Mouse (Mus musculus): ENCODE results near the gene Akt3.

The Akt3 gene

DNA sequence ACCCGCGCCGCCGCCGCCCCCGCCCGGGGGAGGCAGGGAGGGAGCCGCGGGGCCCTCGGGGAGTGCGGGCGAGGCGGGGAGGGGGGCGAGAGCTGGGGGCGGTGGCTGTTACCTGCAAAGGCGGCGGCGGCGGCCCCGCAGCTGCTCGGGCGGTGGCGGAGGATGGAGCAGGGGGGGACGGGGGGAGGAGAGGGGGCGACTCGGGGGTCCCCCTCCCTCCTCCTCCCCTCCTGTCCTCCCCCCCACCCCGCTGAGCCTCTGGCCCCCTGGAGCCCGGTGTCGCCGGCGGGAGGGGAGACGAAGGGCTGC lies at the start of gene Akt3:
TSS of gene Akt3 (minus strand) at position 170 of the 309 bp plus-strand sequence.
- no peak for DNase-seq

DNA sequence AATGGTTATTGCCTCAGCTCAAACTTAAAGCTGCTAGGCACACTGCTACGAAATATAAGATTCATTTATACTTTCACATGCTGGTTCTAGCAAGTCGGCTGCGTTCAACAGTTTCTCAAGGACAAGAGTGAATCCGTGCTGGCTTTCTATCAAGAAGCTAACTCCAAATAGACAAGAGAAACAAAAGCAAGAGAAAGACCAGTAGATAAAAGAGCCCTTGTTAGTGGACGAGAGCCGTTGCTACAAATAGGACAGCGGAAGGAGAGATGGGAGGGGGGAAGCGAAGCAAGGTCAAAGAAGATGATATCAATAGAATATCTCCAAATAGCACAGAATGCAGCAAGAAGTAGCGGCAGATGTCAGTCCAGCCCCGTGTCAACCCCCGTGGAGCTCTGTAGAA lies 49.5 kb upstream of the Akt3 start:
- no peak for DNase-seq

DNA sequence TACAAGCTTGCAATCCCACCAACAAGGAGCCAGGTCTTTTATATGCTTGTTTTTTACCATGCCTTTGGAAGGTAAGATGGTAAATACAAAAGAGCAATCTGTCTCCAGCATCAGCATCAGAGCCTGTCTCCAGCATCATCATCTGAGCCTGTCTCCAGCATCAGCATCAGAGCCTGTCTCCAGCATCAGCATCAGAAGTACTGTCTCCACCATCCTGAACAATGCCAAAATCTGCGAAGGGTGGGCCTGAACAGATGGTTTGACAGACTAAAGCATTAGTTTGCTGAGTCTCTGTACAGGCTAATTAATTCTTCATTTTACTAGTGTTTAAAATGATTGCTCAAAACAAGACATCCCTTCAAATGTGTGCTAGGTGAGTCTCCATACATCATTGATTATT lies 40.2 kb upstream of the Akt3 start:
- DNase-seq, result no peak

DNA sequence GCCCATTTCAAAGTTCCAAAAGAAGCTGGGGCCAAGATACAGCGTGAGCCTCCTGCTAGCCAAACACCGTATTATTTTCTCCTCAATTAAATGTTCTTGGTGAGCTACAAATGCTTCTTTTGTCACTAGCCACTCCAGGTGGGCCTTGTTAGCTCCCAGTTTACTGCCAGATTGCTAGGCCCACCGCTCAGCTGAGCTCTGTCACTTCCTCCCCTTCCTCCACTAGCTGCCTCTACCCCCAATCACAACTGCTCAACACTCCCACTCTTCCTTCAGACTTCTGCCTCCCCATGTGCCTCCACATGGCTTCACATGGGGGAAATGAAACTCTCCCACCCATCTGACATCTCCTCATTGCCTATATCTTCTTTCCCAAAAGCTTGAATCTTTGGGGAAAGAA lies 28.8 kb upstream of the Akt3 start:
- no peak for DNase-seq

DNA sequence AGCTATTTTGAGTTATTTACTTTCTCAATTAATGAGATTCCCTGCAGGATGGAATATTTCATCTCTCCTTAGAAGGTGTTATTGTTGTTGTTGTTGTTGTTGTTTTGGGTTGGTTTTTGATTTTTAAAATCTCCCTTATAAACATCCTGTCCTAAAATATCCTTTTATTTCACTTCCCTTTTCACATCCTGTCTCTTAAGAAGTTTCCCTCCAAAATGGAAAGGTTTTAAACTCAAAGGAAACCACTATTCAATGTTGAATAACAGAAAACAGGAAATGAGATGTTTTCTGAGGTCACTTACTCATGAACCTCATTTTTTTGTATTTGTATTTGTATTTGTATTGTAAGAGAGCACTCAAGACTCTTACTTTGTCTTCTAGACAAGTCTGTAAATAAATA lies 23.9 kb upstream of the Akt3 start:
- DNase-seq, result no peak

DNA sequence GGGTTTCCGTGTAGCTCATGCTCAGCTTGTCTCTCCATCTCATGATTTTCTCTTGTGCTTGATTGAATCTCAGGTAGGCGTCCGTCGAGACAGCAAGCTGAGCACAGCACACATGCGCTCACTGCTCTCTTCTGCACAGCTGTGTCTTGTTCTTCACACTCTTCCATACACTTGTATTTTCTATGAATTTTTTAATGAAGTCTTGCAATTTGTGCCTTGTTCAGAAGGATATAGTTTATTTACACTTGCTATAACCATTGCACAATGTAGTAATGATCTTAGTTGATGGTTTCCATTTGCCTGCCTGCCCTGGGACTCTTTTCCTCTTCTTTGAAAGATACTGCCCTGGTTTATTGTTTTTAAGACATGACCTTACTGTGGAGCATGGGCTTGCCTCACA lies 19.4 kb upstream of the Akt3 start:
- DNase-seq, result no peak

DNA sequence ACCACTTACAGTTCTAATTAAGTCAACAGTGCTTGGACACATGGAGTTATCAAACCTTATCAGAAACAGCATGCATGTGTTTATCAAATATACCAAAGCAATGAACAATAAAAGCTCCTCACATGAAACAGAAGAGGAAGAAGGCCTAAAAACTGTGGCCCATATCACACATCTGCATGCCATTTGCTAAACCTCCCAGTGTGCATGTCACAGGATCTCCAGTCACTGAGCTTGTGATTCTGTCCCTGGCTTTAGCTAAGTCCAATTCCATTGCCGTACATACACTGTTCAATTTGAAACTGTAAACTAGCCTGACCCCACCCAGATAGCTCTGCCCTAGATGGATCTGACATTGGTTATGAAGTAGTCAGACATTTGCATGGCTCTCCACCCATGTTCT lies 9.6 kb upstream of the Akt3 start:
- DNase-seq, result no peak

DNA sequence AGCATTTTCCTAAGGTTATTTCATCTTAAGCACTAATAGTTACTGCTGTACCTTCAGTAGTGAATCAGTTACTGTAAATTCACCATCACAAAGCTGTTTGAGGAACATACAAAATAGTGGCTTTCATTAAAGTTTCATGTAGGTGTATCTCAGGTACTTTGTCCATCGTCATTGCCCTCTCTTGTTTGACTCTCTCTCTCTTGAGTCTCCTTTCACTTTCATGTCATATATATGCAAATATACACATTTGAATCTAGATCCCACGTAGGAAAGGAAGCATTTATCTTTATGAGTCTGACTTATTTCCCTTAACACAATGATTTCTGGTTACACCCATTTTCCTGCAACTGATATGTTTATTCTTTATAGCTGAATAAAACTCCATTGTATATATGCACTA lies 4.9 kb upstream of the Akt3 start:
- no peak for DNase-seq

DNA sequence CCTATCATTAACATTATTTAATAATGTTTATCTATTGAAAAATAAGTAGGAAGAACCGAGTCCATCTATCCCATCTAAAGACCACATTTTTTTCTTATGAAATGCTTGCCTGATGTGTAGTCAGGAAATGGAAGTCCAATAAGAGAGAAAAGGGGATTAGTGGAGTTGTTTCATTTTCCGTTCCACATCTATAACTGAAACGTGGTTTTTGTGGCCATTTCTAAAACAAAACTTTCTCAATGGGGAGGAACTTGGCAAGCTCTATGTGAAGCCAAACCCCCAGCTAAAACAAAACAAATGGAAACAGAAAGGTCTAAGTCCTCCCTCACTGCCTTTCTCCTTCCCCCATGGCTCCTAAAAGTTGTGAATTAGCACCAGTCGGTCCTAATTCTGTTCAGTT lies 2.8 kb upstream of the Akt3 start:
- DNase-seq, result no peak

DNA sequence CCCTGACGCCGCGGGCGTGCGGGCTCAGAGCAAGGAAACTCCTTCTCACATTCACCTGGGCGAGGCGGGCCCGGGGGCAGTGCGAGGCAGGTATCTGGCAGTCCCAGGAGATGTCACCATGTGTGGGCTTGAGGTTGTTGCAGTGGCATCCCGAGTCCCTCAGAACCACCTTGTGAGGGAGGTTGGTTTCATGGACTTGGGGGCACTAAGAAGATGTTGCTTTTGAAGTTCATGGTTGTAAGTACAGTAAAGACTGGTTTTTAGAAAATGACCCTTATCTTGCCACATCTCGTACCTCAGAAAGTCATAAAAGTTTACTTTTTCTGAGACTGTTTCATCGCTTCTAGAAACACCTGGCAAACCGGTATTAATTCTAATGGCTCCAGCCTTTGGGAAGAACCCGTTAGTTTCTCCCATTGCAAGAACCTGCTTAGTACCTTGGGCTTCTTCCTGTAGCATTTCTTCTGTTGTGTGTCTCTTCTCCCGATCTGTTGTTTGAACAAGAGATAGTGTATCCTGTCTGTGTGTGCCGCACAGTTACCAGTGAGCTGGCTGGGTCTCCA lies 1.1 kb upstream of the Akt3 start:
- no peak for DNase-seq

DNA sequence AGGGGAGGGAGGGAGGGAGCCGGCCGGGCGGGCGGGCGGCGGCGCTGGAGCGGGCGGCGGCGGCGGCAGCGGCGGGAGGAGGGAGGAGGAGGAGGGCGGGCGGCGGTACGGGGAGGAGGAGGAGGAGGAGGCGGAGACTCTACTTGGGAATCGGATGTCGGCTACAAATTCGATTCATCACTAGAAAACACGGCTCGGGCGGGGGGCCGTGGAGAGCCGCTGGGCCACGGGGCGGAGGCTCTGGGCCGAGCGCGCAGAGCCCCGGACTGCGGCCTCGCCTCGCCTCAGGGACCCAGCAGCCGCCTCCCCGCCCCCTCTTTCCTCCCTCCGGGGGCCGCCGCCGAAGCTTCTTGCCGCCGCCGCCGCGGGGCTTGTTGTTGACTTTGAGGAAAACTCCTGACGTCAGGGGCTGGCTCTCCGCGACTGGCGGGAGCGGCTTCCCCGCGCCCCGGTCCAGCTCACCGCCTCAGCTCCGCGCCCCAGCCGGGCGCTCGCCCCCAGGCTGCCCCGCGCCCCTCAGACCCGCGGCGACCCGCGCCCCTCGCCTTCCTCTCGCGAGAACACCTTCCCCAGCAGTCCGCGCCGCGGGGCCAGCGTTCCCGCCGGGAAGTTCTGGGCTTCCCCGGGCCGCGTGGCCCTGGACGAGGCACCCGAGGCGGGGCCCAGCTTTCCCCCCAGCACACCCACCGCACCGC lies 487 bp upstream of the Akt3 start:
- DNase-seq, result peak; percentile 80

DNA sequence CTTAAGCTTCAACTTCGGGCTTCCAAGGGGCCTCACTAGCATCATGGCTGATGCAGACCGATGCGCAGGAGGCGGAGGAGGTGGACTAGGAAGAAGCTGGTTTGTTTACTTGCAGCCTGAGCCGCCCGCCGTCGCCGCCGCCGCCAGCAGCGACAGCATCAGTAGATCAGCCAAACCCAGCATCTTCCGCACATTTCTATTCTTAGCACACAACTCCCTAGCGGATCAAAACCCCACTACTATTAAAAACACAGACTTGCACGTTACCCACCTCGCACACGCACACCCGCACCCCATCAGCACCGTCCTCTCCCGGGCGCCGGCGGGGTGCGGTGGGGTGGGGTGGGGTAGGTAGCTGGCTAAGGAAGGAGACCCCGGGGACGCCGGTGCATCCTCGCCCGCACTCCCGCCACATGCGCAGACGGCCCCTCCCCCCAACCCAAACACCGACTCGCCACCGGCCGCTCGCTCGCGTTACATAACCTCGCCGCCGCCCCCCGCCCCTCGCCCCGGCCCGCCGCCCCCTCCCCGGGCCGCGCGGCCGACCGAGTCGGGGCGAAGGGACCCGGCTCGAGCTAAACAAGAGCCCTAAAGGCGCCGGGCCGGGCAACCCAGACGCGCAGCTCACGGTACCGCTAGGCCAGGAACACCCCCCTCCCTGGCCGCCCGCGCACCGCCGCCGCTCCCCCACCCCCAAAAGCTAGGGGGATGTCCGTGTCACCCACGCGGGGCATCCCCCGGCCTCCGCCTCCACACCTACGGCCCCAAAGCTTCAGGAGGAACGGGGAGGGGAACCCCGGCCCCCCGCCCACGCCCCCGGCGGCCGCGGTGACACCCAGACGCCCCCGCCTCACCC lies 597 bp downstream of the Akt3 start:
- peak; percentile 66 for DNase-seq

DNA sequence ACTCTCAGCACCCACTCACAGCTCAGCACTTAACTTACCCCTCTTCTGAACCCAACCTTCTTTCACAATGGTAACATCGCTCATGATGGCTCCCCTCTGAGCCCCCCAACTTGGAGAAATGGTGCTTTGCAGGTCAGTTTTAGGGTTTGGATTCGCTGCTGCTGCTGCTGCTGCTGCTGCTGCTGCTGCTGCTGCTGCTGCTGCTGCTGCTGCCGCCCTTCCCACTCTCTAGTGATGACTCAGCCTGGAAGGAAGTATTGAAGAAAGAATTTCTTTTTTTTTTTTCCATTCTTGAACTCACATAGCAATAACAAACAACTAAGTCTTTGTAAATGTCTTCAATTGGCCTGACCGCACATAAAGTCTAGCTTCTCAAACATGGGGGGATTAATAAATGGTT lies 9.4 kb downstream of the Akt3 start:
- DNase-seq, result no peak

DNA sequence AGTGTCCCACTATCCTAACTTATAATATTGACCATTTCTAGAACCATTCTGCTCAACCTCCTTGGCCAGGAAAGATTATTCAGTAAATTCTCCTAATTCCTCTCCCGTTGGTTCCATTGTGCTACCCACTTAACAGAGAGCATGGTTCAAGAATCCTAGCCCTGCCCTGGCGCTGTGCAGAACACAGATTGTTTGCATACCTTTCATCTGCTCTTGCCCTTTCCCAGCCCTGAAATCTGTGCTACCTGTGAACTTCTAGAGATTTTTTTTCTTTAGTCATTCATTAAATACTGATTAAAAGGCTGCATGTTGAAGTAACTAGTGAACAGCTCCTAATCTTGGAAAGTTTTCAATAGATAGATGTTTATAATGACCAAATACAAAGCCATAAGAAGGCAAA lies 19.6 kb downstream of the Akt3 start:
- no peak for DNase-seq

DNA sequence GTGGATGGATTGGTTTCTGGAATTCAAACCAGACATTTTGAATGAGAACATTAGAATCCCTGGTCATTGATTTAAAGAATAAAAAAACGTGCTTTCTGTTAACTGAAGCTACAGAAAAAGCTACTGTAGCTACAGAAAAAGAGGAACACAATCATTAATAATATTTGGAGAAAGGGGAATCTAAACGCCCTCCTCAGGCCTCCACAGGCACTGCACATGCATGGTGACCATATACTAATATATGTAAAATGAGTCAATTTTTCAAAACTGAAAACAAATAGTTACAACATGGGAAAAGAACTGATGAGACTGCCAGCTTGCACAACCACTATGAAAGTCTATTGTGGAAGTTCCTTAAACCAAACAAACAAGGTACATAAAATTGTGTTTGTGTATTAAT lies 21.3 kb downstream of the Akt3 start:
- no peak for DNase-seq

DNA sequence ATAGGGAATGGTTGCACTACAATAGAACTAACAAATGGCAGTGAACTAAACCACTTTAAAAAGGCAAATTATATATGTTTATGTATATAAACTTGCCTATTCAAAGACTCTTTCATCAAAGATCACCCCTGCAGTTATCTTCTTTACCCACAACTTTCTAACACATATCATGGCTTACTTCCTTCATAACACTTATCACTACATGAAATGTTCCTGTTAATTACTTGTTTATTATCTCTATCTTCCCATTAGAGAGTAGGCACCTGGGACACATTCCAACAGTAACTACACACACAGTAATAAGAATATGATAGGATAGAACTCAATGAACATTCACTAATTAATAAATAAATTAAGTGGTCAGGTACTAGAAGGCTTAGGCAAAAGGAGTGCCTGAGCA lies 21.8 kb downstream of the Akt3 start:
- DNase-seq, result no peak

DNA sequence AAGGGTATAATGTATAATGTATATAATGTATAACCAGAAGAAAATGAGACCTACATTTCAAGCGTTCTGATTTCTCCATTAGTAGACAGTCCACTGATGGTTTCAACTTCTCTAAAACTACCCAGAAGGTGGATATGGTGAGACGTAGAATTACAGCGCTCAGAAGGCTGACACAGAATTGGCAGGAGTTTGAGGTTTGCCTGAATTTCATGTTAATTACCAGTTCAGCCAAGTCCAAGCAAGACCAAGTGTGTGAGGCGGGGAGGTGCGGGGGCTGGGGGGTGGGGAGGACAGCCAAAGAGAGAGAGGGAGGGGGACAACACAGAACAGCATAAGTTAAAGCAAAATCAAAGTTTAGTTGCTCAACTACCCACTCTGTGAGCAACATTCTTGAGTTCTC lies 23.5 kb downstream of the Akt3 start:
- no peak for DNase-seq

DNA sequence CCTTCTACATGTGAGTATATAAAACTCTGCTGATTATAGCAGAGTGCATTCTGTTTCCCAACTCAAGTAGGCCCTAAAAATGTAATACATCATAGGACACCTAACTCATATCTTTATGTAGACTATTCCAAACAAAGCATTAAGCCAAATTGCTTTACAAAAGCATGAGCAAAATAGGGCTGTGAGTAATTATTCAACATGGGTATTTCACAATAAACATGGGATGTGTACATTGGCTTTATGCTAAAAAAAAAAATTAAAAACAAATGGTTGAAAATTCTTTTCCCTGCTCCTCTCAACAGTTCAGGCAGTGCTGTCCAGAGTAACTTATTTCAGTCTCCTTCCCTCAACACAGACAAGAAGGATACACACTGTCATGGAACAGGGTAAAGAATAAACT lies 26.9 kb downstream of the Akt3 start:
- no peak for DNase-seq

DNA sequence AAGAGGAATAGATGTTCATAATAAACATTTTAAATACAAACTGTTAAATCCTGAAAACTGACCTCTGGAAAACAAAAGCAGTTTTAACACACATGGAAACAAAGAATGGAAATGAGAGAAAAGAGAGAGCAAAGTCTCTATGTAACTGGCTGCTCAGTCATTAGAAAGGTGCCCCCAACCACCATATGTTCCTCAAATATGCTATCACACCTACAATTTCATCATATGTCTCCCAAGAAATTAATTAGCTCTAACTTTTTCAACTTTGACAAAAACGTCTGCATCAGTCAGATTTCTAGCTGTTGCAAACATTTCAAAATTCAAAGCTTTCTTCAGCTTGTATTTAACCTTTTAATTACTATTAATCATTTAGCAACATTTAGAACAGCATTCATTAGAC lies 59.0 kb downstream of the Akt3 start:
- DNase-seq, result no peak

DNA sequence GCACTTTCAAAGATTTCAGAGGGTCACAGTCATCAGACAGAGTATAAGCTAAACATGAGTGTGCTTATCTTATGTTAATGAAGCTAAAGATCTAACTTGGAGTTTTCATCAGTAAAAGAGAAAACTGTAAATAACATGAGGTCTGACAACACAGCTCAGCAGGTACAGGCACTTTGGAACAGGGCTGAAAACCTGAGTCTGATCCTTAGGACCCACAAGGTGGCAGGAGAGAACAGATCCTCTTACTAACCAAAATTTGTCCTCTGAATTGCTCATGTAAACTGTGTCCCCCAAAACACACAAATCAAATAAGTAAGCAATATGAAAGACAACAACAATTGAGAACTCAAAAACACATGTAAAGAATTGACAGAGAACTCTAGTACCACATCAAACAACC lies 62.8 kb downstream of the Akt3 start:
- DNase-seq, result no peak

DNA sequence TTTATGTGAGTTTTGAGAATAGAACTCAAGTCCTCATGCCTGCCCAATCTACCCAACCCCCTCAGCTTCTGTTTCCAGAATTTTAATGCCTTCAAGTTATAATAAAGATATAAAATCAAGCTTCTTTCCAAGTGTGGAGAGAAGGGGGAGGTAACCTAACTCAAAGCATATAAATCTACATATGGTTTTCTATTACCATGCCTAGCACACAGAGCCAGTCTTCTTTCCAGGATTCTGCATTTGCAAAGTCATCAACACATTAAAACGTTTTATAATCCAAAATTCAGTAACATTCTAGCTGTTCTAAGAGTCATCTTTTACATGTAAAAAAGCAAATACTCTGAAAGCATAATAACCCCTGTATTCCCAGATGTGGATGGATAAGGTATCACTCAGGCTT lies 63.7 kb downstream of the Akt3 start:
- no peak for DNase-seq

DNA sequence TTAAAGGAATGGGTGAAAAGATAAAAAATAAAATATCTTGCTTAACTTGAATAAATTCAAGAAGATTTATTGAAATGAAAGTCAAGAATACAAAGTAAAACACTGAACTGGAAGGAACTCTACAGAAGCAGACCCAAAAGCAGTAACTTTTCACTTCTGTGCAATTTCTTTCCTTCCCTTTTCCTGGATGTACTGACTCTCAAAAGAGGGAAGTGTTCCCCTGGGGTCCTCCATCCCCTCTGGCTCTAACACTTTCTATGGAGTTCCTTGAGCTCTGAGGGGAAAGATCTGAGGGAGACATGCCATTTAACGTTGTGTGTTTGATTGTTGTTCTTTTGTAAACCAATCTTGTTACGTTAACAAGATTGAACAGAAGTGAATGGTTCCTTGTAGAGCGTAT lies 66.4 kb downstream of the Akt3 start:
- no peak for DNase-seq

DNA sequence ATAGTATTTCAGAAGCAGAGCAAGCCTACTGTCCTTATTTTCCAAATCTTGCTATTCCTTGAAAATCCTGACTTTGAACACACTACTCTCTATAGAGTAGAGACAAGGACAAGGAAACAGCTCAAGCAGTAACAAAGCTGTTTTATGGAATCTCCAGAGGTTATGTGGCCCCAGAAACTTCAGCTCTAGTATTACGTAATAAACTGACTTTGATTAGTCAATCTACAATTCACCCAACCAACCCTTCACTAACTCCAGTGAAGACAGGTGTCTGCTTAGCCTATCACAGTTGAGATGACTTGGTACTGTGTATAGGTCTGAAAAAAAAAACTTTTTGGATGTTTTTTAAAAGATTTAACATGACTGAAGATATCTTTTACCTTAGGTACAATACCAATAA lies 67.6 kb downstream of the Akt3 start:
- DNase-seq, result no peak

DNA sequence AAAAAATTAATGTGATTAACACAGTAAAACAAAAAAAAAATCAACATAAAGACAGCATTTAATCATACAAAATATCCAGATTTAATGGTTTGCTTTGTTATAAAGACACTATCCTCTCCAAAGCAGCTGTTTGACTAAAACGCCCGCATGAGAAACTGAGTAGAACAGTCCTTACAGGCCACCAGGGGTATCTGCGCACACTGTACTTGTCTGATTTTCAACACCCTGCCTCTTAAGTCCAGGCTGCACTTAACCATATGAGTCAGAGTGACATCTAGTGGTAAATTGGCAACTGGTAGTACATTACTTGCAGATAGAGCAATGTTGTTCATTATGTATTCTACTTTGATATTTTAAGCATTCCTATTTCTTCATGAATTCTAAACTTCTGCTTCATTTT lies 69.3 kb downstream of the Akt3 start:
- peak; percentile 21 for DNase-seq

DNA sequence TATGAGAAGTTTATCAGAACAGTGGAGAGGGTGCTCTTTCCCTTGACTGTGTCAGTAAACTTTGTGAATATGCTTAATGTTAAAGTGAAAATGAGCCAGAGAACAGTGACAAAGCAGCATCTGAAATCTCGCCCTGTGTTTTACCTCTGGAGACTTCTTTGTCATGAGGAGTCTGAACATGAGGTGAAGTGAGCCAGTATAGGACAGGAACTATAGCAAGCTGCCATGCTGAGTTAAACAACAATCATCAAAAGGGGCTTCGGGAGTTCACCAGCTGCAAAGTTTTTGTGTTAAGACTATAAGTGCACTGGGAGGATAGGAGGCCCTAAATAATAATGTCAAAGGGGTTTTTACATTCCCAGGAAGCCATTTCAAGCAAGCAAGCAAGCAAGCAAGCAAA lies 71.3 kb downstream of the Akt3 start:
- DNase-seq, result no peak

All from thymus, postnatal 25 days (tissue).